Mouse (Mus musculus): ENCODE measurements around the gene Tsc1. TPM values are rescaled to one million over a fixed set of nuclear protein-coding genes. Genes with fewer than 3 reads are reported as not detected.

The Tsc1 gene
- polyA plus RNA-seq, 1 experiment from 2014 or later, result 11.1 TPM

DNA sequence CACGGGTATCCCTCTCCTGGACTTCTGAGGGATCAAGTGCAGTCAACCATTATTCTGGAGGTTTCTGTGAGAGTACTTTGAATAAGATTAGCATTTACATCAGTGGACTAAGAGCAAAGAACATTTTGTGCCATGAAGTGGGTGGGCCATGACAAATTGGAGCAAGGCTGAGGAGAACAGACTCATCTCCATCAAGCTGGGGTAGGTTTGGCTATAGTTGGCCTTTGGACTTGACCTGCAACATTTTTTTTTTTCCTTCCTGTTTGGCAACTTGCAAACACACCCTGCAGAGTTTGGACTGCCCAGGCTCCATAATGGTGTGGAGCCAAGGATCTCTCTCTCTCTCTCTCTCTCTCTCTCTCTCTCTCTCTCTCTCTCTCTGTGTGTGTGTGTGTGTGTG, 8.4 kb upstream of the Tsc1 start:
- Histone ChIP-seq H3K27ac (no peak overlapping the region), H3K36me3 (no peaks in the 10 kb centered on the region), H3K4me2 (no peak overlapping the region), H3K4me3 (no peak overlapping the region), H3K4me1 (replicated peaks) (0 out of 2 replicates have a peak, but pooled peaks cover 4% of the 10 kb centered on the region), H3K9ac (no peak overlapping the region), H3K27me3 (peaks cover under 1% of the 10 kb centered on the region; the same call in 1 of the 2 replicates), H3K9me3 (replicated peaks) (no peaks in the 10 kb centered on the region)
- ATAC-seq (replicated peaks; ENCODE audit: insufficient number of reproducible peaks, insufficient read depth, low FRiP score, low read depth), result no peak
- 62% methylated on average over 1 of the region's 1 CpGs for WGBS

DNA sequence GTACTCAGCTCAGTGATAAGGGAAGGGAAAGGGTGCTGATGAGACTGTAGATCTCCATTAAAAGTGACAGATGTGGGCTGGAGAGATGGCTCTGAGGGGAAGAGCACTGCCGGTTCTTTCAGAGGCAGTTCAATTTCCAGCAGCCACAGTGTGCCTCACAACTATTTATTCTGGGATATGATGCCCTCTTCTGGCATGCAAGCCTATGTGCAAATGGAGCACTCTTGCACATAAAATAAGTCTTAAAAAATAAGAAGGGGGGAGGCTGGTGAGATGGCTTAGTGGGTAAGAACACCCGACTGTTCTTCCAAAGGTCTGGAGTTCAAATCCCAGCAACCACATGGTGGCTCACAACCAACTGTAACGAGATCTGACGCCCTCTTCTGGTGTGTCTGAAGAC, 7.9 kb upstream of the Tsc1 start:
- Histone ChIP-seq H3K36me3 (no peaks in the 10 kb centered on the region), H3K27me3 (no peaks in the 10 kb centered on the region), H3K9me3 (replicated peaks) (no peaks in the 10 kb centered on the region), H3K27ac (no peak overlapping the region), H3K4me3 (no peak overlapping the region), H3K4me1 (replicated peaks) (0 out of 2 replicates have a peak, but pooled peaks cover 4% of the 10 kb centered on the region), H3K4me2 (no peak overlapping the region), H3K9ac (no peak overlapping the region)
- WGBS, result 44% methylated on average over 4 of the region's 4 CpGs
- no peak for ATAC-seq (replicated peaks; ENCODE audit: insufficient number of reproducible peaks, insufficient read depth, low FRiP score, low read depth)

DNA sequence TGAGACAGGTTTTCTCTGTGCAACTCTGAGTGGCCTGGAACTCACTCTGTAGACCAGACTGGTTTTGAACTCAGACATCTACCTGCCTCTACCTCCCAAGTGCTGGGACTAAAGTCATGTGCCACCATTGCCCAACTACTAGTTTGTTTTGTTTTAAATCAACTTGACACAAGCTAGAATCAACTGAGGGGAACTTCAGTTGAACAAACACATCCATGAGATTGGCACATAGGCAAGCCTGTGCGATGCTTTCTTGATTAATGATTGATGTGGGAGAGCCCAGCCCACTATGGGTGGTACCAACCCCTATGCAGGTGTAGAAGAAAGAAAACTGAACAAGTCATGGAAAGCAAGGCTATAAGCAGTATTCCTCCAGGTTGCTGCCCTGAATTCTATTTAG, 5.8 kb upstream of the Tsc1 start:
- 78% methylated on average over 1 of the region's 1 CpGs for WGBS
- Histone ChIP-seq H3K9me3 (replicated peaks) (no peaks in the 10 kb centered on the region), H3K27ac (no peak overlapping the region), H3K27me3 (no peaks in the 10 kb centered on the region), H3K4me1 (replicated peaks) (peaks cover 5% of the 10 kb centered on the region; the same call in 1 of the 2 replicates), H3K36me3 (no peaks in the 10 kb centered on the region), H3K4me2 (no peak overlapping the region), H3K9ac (no peak overlapping the region), H3K4me3 (no peak overlapping the region)
- ATAC-seq (replicated peaks; ENCODE audit: insufficient number of reproducible peaks, insufficient read depth, low FRiP score, low read depth), result no peak

DNA sequence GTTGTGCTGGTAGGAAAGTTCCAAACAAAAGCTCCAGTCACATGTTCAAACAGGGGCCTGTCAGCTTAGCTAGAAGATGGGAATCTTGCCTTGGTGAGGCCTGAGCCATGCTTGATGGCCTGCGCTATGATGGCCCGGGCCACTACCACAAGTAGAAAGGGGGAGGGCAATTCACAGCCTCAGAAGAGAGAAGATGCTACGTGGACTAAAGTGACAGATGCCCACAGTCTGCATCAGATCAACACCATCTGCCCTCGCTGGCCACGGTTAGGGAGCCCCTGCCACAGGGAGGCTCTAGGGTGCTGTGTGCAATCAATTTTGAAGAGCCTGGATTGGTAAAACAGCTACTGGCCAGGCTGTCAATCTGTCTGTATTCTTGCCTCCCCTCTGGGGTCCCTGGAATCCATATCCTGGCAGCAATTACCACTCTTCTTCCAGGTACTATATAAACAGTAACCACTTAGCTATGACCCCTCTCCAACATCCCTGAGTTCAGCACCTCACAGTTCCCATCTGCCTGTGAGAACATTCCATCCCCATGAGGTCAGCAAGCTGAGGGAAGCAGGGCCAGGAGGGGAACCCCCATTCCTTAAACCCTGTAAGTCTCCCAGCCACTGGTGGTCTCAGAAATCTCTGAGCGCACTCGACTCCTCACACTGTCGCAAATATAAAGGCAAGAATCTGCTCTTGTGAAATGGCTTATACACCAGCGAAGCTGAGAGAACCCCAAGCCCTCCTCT, 3.8 kb upstream of the Tsc1 start:
- no peak for ATAC-seq (replicated peaks; ENCODE audit: insufficient number of reproducible peaks, insufficient read depth, low FRiP score, low read depth)
- H3K4me2 ChIP-seq, result no peak overlapping the region
- 69% methylated on average over 9 of the region's 9 CpGs for WGBS

GRCm38 (mm10) chr2:28638352-28638751, 2.7 kb upstream of the Tsc1 start:
- Histone ChIP-seq H3K4me3 (no peak overlapping the region), H3K9me3 (replicated peaks) (no peaks in the 10 kb centered on the region), H3K4me2 (peak overlapping the region; percentile 21), H3K27ac (no peak overlapping the region), H3K9ac (no peak overlapping the region), H3K36me3 (no peaks in the 10 kb centered on the region), H3K4me1 (replicated peaks) (peaks cover 16% of the 10 kb centered on the region), H3K27me3 (no peaks in the 10 kb centered on the region)
- no peak for ATAC-seq (replicated peaks; ENCODE audit: insufficient number of reproducible peaks, insufficient read depth, low FRiP score, low read depth)
- WGBS, result 34% methylated on average over 9 of the region's 9 CpGs

More for the DNA sequence above, 3.8 kb upstream of the Tsc1 start:
- Histone ChIP-seq H3K4me3 (no peak overlapping the region), H3K36me3 (no peaks in the 10 kb centered on the region), H3K27ac (no peak overlapping the region), H3K9me3 (replicated peaks) (no peaks in the 10 kb centered on the region), H3K27me3 (no peaks in the 10 kb centered on the region), H3K9ac (no peak overlapping the region), H3K4me1 (replicated peaks) (peaks cover 16% of the 10 kb centered on the region)

DNA sequence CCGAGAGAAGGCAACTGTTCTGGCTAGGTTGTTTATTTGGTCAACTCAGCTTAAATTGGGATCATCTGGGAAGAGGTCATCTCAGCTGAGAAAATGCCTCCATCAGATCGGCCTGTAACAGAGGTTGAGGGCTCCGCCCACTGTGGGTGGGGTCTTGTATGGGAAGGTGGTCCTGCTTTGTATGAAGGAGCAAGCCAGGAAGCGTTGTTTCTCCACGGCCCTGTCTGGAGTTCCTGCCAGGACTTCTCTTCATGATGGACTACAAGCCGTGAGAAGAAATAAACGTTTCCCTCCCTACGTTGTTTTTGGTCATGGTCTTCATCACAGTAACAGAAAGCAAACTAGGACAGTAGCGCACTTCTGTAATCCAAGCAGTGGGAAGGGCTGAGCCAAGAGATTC, 2.1 kb upstream of the Tsc1 start:
- Histone ChIP-seq H3K4me3 (no peak overlapping the region), H3K27ac (no peak overlapping the region), H3K9me3 (replicated peaks) (no peaks in the 10 kb centered on the region), H3K27me3 (no peaks in the 10 kb centered on the region), H3K4me1 (replicated peaks) (peaks cover 16% of the 10 kb centered on the region), H3K4me2 (peak overlapping the region; percentile 21), H3K36me3 (no peaks in the 10 kb centered on the region), H3K9ac (no peak overlapping the region)
- ATAC-seq (replicated peaks; ENCODE audit: insufficient number of reproducible peaks, insufficient read depth, low FRiP score, low read depth), result no peak
- 9% methylated on average over 9 of the region's 9 CpGs for WGBS

DNA sequence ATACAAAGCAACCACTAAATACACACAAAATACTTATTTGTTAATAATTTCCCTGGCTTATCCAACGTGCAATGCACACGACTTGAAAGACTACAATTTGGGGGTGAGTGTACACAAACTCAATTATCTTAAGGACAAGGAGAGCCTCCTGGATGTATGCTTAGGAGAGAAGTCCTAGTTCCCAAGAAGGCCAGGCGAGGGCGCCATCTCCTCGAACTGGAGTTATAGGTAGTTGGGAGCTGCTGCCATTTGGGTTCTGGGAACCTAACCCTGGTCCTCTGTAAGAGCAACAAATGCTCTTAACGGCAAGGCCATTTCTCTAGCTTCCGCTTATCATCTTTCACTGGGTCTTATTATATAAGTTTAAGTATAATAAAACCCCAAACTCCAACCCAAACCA, 1.2 kb upstream of the Tsc1 start:
- Histone ChIP-seq H3K36me3 (no peaks in the 10 kb centered on the region), H3K4me1 (replicated peaks) (peaks cover 16% of the 10 kb centered on the region), H3K9ac (no peak overlapping the region), H3K27ac (no peak overlapping the region), H3K4me3 (no peak overlapping the region), H3K27me3 (no peaks in the 10 kb centered on the region), H3K9me3 (replicated peaks) (no peaks in the 10 kb centered on the region), H3K4me2 (no peak overlapping the region)
- 56% methylated on average over 7 of the region's 7 CpGs for WGBS
- ATAC-seq (replicated peaks; ENCODE audit: insufficient number of reproducible peaks, insufficient read depth, low FRiP score, low read depth), result no peak

GRCm38 (mm10) chr2:28641435-28641941, 460 bp downstream of the Tsc1 start:
- Histone ChIP-seq H3K4me2 (peak overlapping the region; percentile 92), H3K27ac (peak overlapping the region; percentile 85), H3K36me3 (no peaks in the 10 kb centered on the region), H3K27me3 (no peaks in the 10 kb centered on the region), H3K4me1 (replicated peaks) (peaks cover 16% of the 10 kb centered on the region), H3K9me3 (replicated peaks) (no peaks in the 10 kb centered on the region), H3K9ac (peak overlapping the region; percentile 88), H3K4me3 (peak overlapping the region; percentile 81)
- ATAC-seq (replicated peaks; ENCODE audit: insufficient number of reproducible peaks, insufficient read depth, low FRiP score, low read depth), result peak; percentile 61
- under 1% methylated on average over 43 of the region's 43 CpGs for WGBS

DNA sequence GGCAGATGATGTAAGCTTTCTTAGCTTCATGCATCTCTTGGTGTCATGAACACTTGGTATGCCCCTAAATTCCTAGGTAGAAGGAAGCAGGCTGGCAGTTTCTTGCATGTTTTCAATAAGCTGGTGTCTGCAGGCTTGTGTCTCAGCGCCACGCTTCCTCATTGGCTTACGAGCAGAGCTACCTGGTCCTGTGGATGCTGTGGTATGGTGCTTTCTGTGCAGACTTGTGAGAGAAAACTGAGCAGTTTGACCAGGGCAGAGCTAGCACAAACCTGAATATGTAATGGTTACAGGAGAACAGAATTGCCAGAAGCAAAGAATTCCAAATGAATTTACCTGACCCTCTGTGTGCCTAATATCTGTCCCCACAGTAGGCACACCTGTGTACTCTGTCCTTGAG, 2.1 kb downstream of the Tsc1 start:
- Histone ChIP-seq H3K36me3 (no peaks in the 10 kb centered on the region), H3K9ac (no peak overlapping the region), H3K27ac (no peak overlapping the region), H3K9me3 (replicated peaks) (no peaks in the 10 kb centered on the region), H3K4me3 (no peak overlapping the region), H3K4me1 (replicated peaks) (peaks cover 13% of the 10 kb centered on the region), H3K4me2 (no peak overlapping the region), H3K27me3 (no peaks in the 10 kb centered on the region)
- no peak for ATAC-seq (replicated peaks; ENCODE audit: insufficient number of reproducible peaks, insufficient read depth, low FRiP score, low read depth)
- 89% methylated on average over 3 of the region's 3 CpGs for WGBS

DNA sequence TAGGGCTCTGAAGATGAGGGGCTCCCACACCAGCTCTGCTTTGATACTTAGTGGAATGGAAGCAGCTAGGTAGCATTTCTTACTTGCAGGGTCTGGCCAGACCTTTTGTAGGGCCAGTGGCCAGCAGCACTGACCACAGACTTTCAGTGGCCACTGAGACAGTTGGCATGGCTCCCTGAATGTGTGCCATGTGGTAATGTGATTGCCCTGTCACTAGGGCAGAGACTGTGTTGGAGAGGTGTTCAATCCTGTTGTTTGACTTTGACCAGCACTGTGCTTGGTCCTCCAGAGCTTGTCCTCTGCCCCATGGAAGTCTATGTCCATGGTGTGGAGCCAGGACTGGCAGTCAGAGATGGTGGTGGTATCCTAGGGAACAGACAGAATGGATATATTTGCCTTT, 9.5 kb downstream of the Tsc1 start:
- no peak overlapping the region for H3K9ac ChIP-seq
- H3K4me1 ChIP-seq (replicated peaks), result no peaks in the 10 kb centered on the region
- no peak overlapping the region for H3K27ac ChIP-seq
- no peak for ATAC-seq (replicated peaks; ENCODE audit: insufficient number of reproducible peaks, insufficient read depth, low FRiP score, low read depth)
- no peaks in the 10 kb centered on the region for H3K9me3 ChIP-seq (replicated peaks)
- H3K27me3 ChIP-seq, result no peaks in the 10 kb centered on the region
- H3K4me2 ChIP-seq, result no peak overlapping the region
- 0 out of 2 replicates have a peak, but pooled peaks cover 4% of the 10 kb centered on the region for H3K36me3 ChIP-seq
- no peak overlapping the region for H3K4me3 ChIP-seq

DNA sequence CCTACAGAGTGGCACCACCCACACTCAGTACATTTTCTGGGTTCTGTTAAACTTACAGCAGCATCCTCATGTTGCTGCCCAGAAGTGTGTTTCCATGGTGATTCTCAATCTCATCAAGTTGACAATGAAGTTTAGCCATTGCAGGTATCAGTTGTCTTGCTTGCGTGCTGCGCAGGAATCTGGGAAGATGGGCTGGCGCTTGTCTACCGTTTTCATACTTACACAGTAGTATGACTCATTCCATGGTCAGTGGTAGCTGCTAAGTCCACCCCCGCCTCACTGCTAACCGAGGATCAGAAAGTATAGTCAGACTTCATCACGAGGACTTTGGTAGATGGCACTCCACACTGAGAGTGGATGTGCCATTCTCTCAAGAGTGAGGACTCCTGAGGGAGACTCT, 12.3 kb downstream of the Tsc1 start:
- Histone ChIP-seq H3K4me2 (no peak overlapping the region), H3K27me3 (no peaks in the 10 kb centered on the region), H3K9ac (no peak overlapping the region), H3K36me3 (peaks cover 15% of the 10 kb centered on the region; the same call in 1 of the 2 replicates), H3K4me3 (no peak overlapping the region), H3K9me3 (replicated peaks) (no peaks in the 10 kb centered on the region), H3K27ac (no peak overlapping the region), H3K4me1 (replicated peaks) (no peaks in the 10 kb centered on the region)
- no peak for ATAC-seq (replicated peaks; ENCODE audit: insufficient number of reproducible peaks, insufficient read depth, low FRiP score, low read depth)
- 95% methylated on average over 7 of the region's 7 CpGs for WGBS

GRCm38 (mm10) chr2:28654295-28654694, 13.3 kb downstream of the Tsc1 start:
- no peak for ATAC-seq (replicated peaks; ENCODE audit: insufficient number of reproducible peaks, insufficient read depth, low FRiP score, low read depth)
- no peaks in the 10 kb centered on the region for H3K27me3 ChIP-seq
- H3K9ac ChIP-seq, result no peak overlapping the region
- WGBS, result 62% methylated on average over 2 of the region's 2 CpGs
- H3K4me3 ChIP-seq, result no peak overlapping the region
- H3K4me2 ChIP-seq, result no peak overlapping the region
- H3K27ac ChIP-seq, result no peak overlapping the region
- H3K9me3 ChIP-seq (replicated peaks), result no peaks in the 10 kb centered on the region
- H3K36me3 ChIP-seq, result peaks cover 23% of the 10 kb centered on the region
- no peaks in the 10 kb centered on the region for H3K4me1 ChIP-seq (replicated peaks)
